Mouse (Mus musculus): ENCODE results near the gene Rad18. TPM values are rescaled to one million over a fixed set of nuclear protein-coding genes. Genes with fewer than 3 reads are reported as not detected.

Gene Rad18
- polyA plus RNA-seq (2014; fragmentation: Illumina TruSeq; extraction: RNeasy Lipid Tissue Mini Kit (QIAGEN cat#74804); ENCODE audit: low read depth, low replicate concordance) = 7.2 TPM

GRCm38 (mm10) chr6:112696056-112696950 lies at the start of gene Rad18:
Gene Rad18 (minus strand): TSS chr6:112696686.

Other genes starting within 250 kb of the Rad18 start
- gene Cav3, start 237.2 kb downstream of the Rad18 start, polyA plus RNA-seq (2014; fragmentation: Illumina TruSeq; extraction: RNeasy Lipid Tissue Mini Kit (QIAGEN cat#74804); ENCODE audit: low read depth, low replicate concordance) = 2.4 TPM
- 30.0 TPM for gene Oxtr, start 206.7 kb downstream of the Rad18 start, polyA plus RNA-seq (2014; fragmentation: Illumina TruSeq; extraction: RNeasy Lipid Tissue Mini Kit (QIAGEN cat#74804); ENCODE audit: low read depth, low replicate concordance)

Measured in adipose tissue, adult 10 weeks (tissue).